In the genomic region with DNA sequence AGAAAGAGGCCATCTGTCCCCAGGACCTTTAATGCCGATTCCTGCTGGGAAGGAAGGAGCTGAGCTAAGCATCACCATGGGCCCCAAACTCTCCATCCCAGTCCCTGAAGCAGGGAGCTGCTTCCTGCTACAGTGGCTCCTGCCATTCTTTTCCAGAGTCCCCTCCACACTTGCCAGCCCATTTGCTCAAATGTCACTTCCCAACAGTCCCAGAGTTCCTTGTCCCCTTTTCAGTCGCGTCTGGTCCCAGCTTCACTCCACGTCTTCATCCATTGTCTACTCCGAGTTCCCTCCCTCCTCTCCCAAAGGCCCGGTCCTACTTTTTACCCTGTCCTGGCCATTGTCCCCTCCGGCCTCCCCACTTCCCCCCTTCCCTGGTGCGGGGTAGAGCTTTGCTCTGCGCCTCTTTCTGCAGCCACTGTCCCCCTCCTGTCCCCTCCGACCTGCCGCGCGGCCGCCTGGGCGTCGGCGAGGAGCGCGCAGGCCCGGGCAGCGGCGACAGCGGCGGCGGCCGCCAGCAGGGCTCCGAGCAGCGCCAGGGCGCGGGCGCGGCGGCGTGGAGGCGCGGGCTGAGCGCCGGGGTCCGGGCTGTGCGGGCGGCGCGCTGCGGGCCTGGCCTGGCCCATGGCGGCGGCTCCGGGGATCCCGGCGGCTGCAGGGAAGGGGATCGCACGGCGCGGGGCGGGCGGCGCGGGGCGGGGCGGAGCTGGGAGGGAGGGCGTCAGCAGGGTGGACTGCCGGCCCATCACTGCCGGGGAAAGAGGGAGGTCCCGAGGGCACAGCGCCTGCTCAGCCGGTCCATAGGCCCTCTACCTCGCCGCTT, we compare ENCODE assay signal across 8 mouse cellular contexts. TPM values are rescaled to one million over a fixed set of nuclear protein-coding genes. Genes with fewer than 3 reads are reported as not detected.
A peak's percentile ranks its signal among the peaks of the same experiment; 100 is the strongest.
DNase-seq lines count a peak whose midpoint lies in the region; ATAC-seq lines count a peak whose summit lies in the region.

Gene Selenon, minus strand, starts transcription at position 673 of the 823 bp plus-strand sequence.

- peak within 1 kb of the TSS; percentile 85 for H3K9ac ChIP-seq in forebrain, embryonic 15.5 days (replicated peaks)

- ATAC-seq in forebrain, embryonic 15.5 days (replicated peaks): peak; percentile 78

- peaks cover 34% of the 10 kb centered on the region for H3K4me1 ChIP-seq in forebrain, embryonic 15.5 days
- peaks cover 43% of the 10 kb centered on the region for H3K4me1 ChIP-seq in hindbrain, embryonic 10.5 days (replicated peaks)

- 0 out of 2 replicates have a peak, but pooled peaks cover 12% of the 10 kb centered on the region for H3K36me3 ChIP-seq in forebrain, embryonic 15.5 days
- peaks cover 43% of the 10 kb centered on the region for H3K36me3 ChIP-seq in hindbrain, embryonic 10.5 days

- H3K4me3 ChIP-seq in forebrain, embryonic 15.5 days: peak within 1 kb of the TSS; percentile 75
- peak within 1 kb of the TSS; percentile 78 for H3K4me3 ChIP-seq in hindbrain, embryonic 10.5 days

- peak within 1 kb of the TSS; percentile 87 for H3K27ac ChIP-seq in forebrain, embryonic 15.5 days (replicated peaks)
- H3K27ac ChIP-seq in hindbrain, embryonic 10.5 days: peak within 1 kb of the TSS; percentile 96

- H3K4me2 ChIP-seq in forebrain, embryonic 15.5 days (replicated peaks): peak within 1 kb of the TSS; percentile 72

- no peaks in the 10 kb centered on the region for H3K9me3 ChIP-seq in forebrain, embryonic 15.5 days
- peaks cover 10% of the 10 kb centered on the region for H3K9me3 ChIP-seq in hindbrain, embryonic 10.5 days

- 1% methylated on average over 49 of the region's 67 CpGs for WGBS in forebrain, embryonic 15.5 days
- under 1% methylated on average over 63 of the region's 67 CpGs for WGBS in hindbrain, embryonic 10.5 days

- H3K27me3 ChIP-seq in forebrain, embryonic 15.5 days: no peaks in the 10 kb centered on the region
- H3K27me3 ChIP-seq in hindbrain, embryonic 10.5 days (ENCODE audit: insufficient read depth, poor library complexity, severe bottlenecking): no peaks in the 10 kb centered on the region

- DNase-seq in cerebellum, adult 11 months: peak; percentile 67
- DNase-seq in cerebellum, adult 8-10 months: no peak
- DNase-seq in brain, adult 2 months (ENCODE audit: low read depth, low spot score): peak; percentile 78
- peak; percentile 79 for DNase-seq in hindbrain, embryonic 10.5 days (ENCODE audit: low spot score)
- peak; percentile 32 to 45 for DNase-seq in layer of hippocampus, postnatal 25 days (ENCODE audit: extremely low spot score in 1 of 2, low spot score in 1 of 2)
- DNase-seq in lung, postnatal 14 days: peak; percentile 77
- DNase-seq in right cerebral cortex, postnatal 14 days: peak; percentile 53

RNA-seq across cellular contexts. Expression of gene Selenon, which starts in this region (rescaled TPM):
- 11.8 and 27.5 TPM in 2 replicates for polyA plus RNA-seq in forebrain, embryonic 15.5 days (2015; fragmentation: Nextera tagmentation; extraction: Ambion mirVana)
- 8.6 and 10.3 TPM in 2 replicates for polyA plus RNA-seq in hindbrain, embryonic 10.5 days (2016; fragmentation: Nextera tagmentation; extraction: Ambion mirVana)
- total RNA-seq in layer of hippocampus, postnatal 25 days (2021): 10 to 100 TPM; 15.5 to 16.5 TPM
